Mouse (Mus musculus): Measurements from ENCODE around the gene Krtcap3. TPM values are rescaled to one million over a fixed set of nuclear protein-coding genes. Genes with fewer than 3 reads are reported as not detected.

Gene Krtcap3
- polyA plus RNA-seq (2012; rRNA removed) (5.3 and 6.8 TPM in 2 replicates), polyA plus RNA-seq (2014; fragmentation: Nextera tagmentation; extraction: Ambion mirVana) (3.5 and 3.9 TPM in 2 replicates)

- DNase-seq (ENCODE audit: low read depth in 3 of 3, low spot score in 3 of 3) (peak in 1 of 3 experiments; percentile 11), ATAC-seq (ENCODE audit: insufficient read depth) (peak; percentile 68)
- H3K4me1 ChIP-seq (replicated peaks; ENCODE audit: control insufficient read depth in 2 of 2, insufficient read depth in 2 of 2, low read length in 1 of 2): no peaks in the 10 kb centered on the region
- no peaks in the 10 kb centered on the region for H3K27me3 ChIP-seq (ENCODE audit: control insufficient read depth, insufficient read depth, low read length)
- peak within 1 kb of the TSS; percentile 45 to 52 for H3K4me3 ChIP-seq (ENCODE audit: insufficient read depth in 1 of 2, low read depth in 2 of 2, low read length in 2 of 2)
- H3K9me3 ChIP-seq (ENCODE audit: control insufficient read depth, low read length): no peaks in the 10 kb centered on the region
- peak within 1 kb of the TSS; percentile 64 for H3K4me2 ChIP-seq (ENCODE audit: low read depth)
- no peak within 1 kb of the TSS for H3K27ac ChIP-seq
- no peak for TF ChIP-seq CTCF (IDR thresholded peaks at IDR 0.05; ENCODE audit: low read depth)
- no peak for TF ChIP-seq EP300 (IDR thresholded peaks at IDR 0.05; ENCODE audit: low read depth)
- 56% methylated on average over 44 of the region's 47 CpGs for WGBS (ENCODE audit: insufficient replicate concordance)
- H3K9ac ChIP-seq (replicated peaks): 0 out of 2 replicates have a peak within 1 kb of the TSS, but pooled peaks have one; percentile 6
- peaks cover 19% of the 10 kb centered on the region for H3K36me3 ChIP-seq (replicated peaks; ENCODE audit: control insufficient read depth, insufficient read depth, low read depth)
Measured at GRCm38 (mm10) chr5:31251541-31252101, at the start of gene Krtcap3. Gene Krtcap3 (plus strand): TSS chr5:31251691.

GRCm38 (mm10) chr5:31201742-31202590 is 49.5 kb upstream of the Krtcap3 start, which contains the start of gene Zfp513:
Gene Zfp513 (minus strand): TSS chr5:31202303.
- peak; percentile 95 for ATAC-seq (ENCODE audit: insufficient read depth)
- no peaks in the 10 kb centered on the region; the same call in 1 of the 2 replicates for H3K9me3 ChIP-seq (ENCODE audit: control insufficient read depth, low read length)
- 1% methylated on average over 53 of the region's 53 CpGs for WGBS (ENCODE audit: insufficient replicate concordance)
- peak within 1 kb of the TSS; percentile 77 to 85 for H3K4me3 ChIP-seq (ENCODE audit: insufficient read depth in 1 of 2, low read depth in 2 of 2, low read length in 2 of 2)
- no peaks in the 10 kb centered on the region for H3K27me3 ChIP-seq (ENCODE audit: control insufficient read depth, insufficient read depth, low read length)
- H3K4me1 ChIP-seq (replicated peaks; ENCODE audit: control insufficient read depth in 2 of 2, insufficient read depth in 2 of 2, low read length in 1 of 2): peaks cover 0 to 3% of the 10 kb centered on the region in 2 experiments; a peak in 3 of 4 replicates
- peak; percentile 94 to 96 (median 95) for DNase-seq (ENCODE audit: low read depth in 3 of 3, low spot score in 3 of 3)
- H3K9ac ChIP-seq (replicated peaks): peak within 1 kb of the TSS; percentile 67
- TF ChIP-seq CTCF (IDR thresholded peaks at IDR 0.05; ENCODE audit: low read depth) (peak; percentile 23; the same call in 1 of the 2 replicates), EP300 (IDR thresholded peaks at IDR 0.05; ENCODE audit: low read depth) (0 out of 2 replicates have a peak, but pooled peaks have one; percentile 12)
- H3K4me2 ChIP-seq (ENCODE audit: low read depth): peak within 1 kb of the TSS; percentile 87
- H3K27ac ChIP-seq: peak within 1 kb of the TSS; percentile 43
- peaks cover 76% of the 10 kb centered on the region for H3K36me3 ChIP-seq (replicated peaks; ENCODE audit: control insufficient read depth, insufficient read depth, low read depth)

GRCm38 (mm10) chr5:31202933-31203332 is 48.6 kb upstream of the Krtcap3 start:
- Histone ChIP-seq H3K27ac (no peak overlapping the region), H3K36me3 (replicated peaks; ENCODE audit: control insufficient read depth, insufficient read depth, low read depth) (peaks cover 78% of the 10 kb centered on the region), H3K27me3 (ENCODE audit: control insufficient read depth, insufficient read depth, low read length) (no peaks in the 10 kb centered on the region), H3K4me3 (ENCODE audit: insufficient read depth in 1 of 2, low read depth in 2 of 2, low read length in 2 of 2) (peak overlapping the region in 1 of 2 experiments; percentile 77; a peak in 2 of 4 replicates), H3K4me1 (replicated peaks; ENCODE audit: control insufficient read depth in 2 of 2, insufficient read depth in 2 of 2, low read length in 1 of 2) (peaks cover 0 to 3% of the 10 kb centered on the region in 2 experiments; a peak in 3 of 4 replicates), H3K9me3 (ENCODE audit: control insufficient read depth, low read length) (no peaks in the 10 kb centered on the region; the same call in 1 of the 2 replicates), H3K4me2 (ENCODE audit: low read depth) (peak overlapping the region; percentile 61), H3K9ac (replicated peaks) (no peak overlapping the region)
- WGBS (ENCODE audit: insufficient replicate concordance): 77% methylated on average over 7 of the region's 7 CpGs
- DNase-seq (ENCODE audit: low read depth in 3 of 3, low spot score in 3 of 3): no peak
- TF ChIP-seq EP300 (IDR thresholded peaks at IDR 0.05; ENCODE audit: low read depth): no peak
- no peak for TF ChIP-seq CTCF (IDR thresholded peaks at IDR 0.05; ENCODE audit: low read depth)
- ATAC-seq (ENCODE audit: insufficient read depth): no peak

GRCm38 (mm10) chr5:31203866-31204265 is 47.6 kb upstream of the Krtcap3 start:
- Histone ChIP-seq H3K27me3 (ENCODE audit: control insufficient read depth, insufficient read depth, low read length) (no peaks in the 10 kb centered on the region), H3K4me3 (ENCODE audit: insufficient read depth in 1 of 2, low read depth in 2 of 2, low read length in 2 of 2) (no peak overlapping the region), H3K9ac (replicated peaks) (no peak overlapping the region), H3K36me3 (replicated peaks; ENCODE audit: control insufficient read depth, insufficient read depth, low read depth) (peaks cover 76% of the 10 kb centered on the region), H3K9me3 (ENCODE audit: control insufficient read depth, low read length) (no peaks in the 10 kb centered on the region; the same call in 1 of the 2 replicates), H3K4me1 (replicated peaks; ENCODE audit: control insufficient read depth in 2 of 2, insufficient read depth in 2 of 2, low read length in 1 of 2) (peaks cover 0 to 3% of the 10 kb centered on the region in 2 experiments; a peak in 3 of 4 replicates), H3K4me2 (ENCODE audit: low read depth) (no peak overlapping the region), H3K27ac (no peak overlapping the region)
- ATAC-seq (ENCODE audit: insufficient read depth) (no peak), DNase-seq (ENCODE audit: low read depth in 3 of 3, low spot score in 3 of 3) (no peak)
- no peak for TF ChIP-seq EP300 (IDR thresholded peaks at IDR 0.05; ENCODE audit: low read depth)
- TF ChIP-seq CTCF (IDR thresholded peaks at IDR 0.05; ENCODE audit: low read depth): no peak
- WGBS (ENCODE audit: insufficient replicate concordance): 77% methylated on average over 2 of the region's 2 CpGs
